In genomic region chr12:105093509-105093908, GRCm38 (mm10) we compare ENCODE assay signal across 11 mouse cellular contexts. TPM values are rescaled to one million over a fixed set of nuclear protein-coding genes. Genes with fewer than 3 reads are reported as not detected.
DNase-seq lines count a peak whose midpoint lies in the region; ATAC-seq and TF ChIP-seq lines count a peak whose summit lies in the region.
"Had no signal": no experiment of that assay in that cellular context is flagged by ENCODE, and none has a peak within 500 bp of the region (broad histone marks: within the 10 kb centered on the region; RNA-seq: fewer than 3 reads in every experiment).

No protein-coding gene starts in this region.

- WGBS in lung, embryonic 14.5 days = 46% methylated on average over 6 of the region's 6 CpGs
- WGBS in embryonic facial prominence, embryonic 14.5 days = 32% methylated on average over 6 of the region's 6 CpGs
- 60% methylated on average over 6 of the region's 6 CpGs for WGBS in limb, embryonic 12.5 days
- WGBS in neural tube, embryonic 15.5 days = 17% methylated on average over 6 of the region's 6 CpGs

- no peak overlapping the region for H3K4me2 ChIP-seq in lung, embryonic 14.5 days
- no peak overlapping the region for H3K4me2 ChIP-seq in embryonic facial prominence, embryonic 14.5 days (ENCODE audit: low read depth, low read length)
- H3K4me2 ChIP-seq in limb, embryonic 12.5 days = no peak overlapping the region
- peak overlapping the region; percentile 11; the same call in 1 of the 2 replicates for H3K4me2 ChIP-seq in neural tube, embryonic 15.5 days
- H3K4me2 ChIP-seq: limb, embryonic 15.5 days had no signal

- ATAC-seq in lung, embryonic 14.5 days (ENCODE audit: insufficient read depth) = peak; percentile 47; the same call in 1 of the 2 replicates
- ATAC-seq in embryonic facial prominence, embryonic 14.5 days (ENCODE audit: low read depth) = peak; percentile 84
- peak; percentile 73; the same call in 1 of the 2 replicates for ATAC-seq in limb, embryonic 12.5 days (ENCODE audit: insufficient number of reproducible peaks, insufficient read depth, low FRiP score, low TSS enrichment, low read depth)
- ATAC-seq in neural tube, embryonic 15.5 days (ENCODE audit: low FRiP score) = peak; percentile 81

- TF ChIP-seq CTCF in lung, embryonic 14.5 days (IDR thresholded peaks at IDR 0.05; ENCODE audit: low read depth) = no peak

- H3K9me3 ChIP-seq in lung, embryonic 14.5 days (ENCODE audit: low read depth, low read length) = no peaks in the 10 kb centered on the region
- no peaks in the 10 kb centered on the region for H3K9me3 ChIP-seq in embryonic facial prominence, embryonic 14.5 days (ENCODE audit: control insufficient read depth, low read length)
- H3K9me3 ChIP-seq in limb, embryonic 12.5 days = 0 out of 2 replicates have a peak, but pooled peaks cover 5% of the 10 kb centered on the region
- H3K9me3 ChIP-seq in neural tube, embryonic 15.5 days (replicated peaks) = no peaks in the 10 kb centered on the region
- H3K9me3 ChIP-seq: limb, embryonic 15.5 days had no signal

- no peak overlapping the region for H3K9ac ChIP-seq in lung, embryonic 14.5 days
- H3K9ac ChIP-seq in embryonic facial prominence, embryonic 14.5 days (ENCODE audit: low read depth, low read length) = no peak overlapping the region
- H3K9ac ChIP-seq in limb, embryonic 12.5 days (replicated peaks) = no peak overlapping the region
- no peak overlapping the region for H3K9ac ChIP-seq in neural tube, embryonic 15.5 days (replicated peaks)
- H3K9ac ChIP-seq: limb, embryonic 15.5 days had no signal

- H3K27me3 ChIP-seq in lung, embryonic 14.5 days (ENCODE audit: insufficient read depth, low read length) = no peaks in the 10 kb centered on the region
- no peaks in the 10 kb centered on the region for H3K27me3 ChIP-seq in embryonic facial prominence, embryonic 14.5 days (replicated peaks; ENCODE audit: control insufficient read depth, insufficient read depth, low read length)
- no peaks in the 10 kb centered on the region for H3K27me3 ChIP-seq in limb, embryonic 12.5 days
- H3K27me3 ChIP-seq in neural tube, embryonic 15.5 days (replicated peaks) = no peaks in the 10 kb centered on the region
- H3K27me3 ChIP-seq: limb, embryonic 15.5 days had no signal

- no peaks in the 10 kb centered on the region for H3K36me3 ChIP-seq in lung, embryonic 14.5 days (ENCODE audit: insufficient read depth)
- H3K36me3 ChIP-seq in embryonic facial prominence, embryonic 14.5 days (ENCODE audit: control insufficient read depth, insufficient read depth, low read length) = no peaks in the 10 kb centered on the region
- H3K36me3 ChIP-seq in limb, embryonic 12.5 days = no peaks in the 10 kb centered on the region
- H3K36me3 ChIP-seq in neural tube, embryonic 15.5 days = no peaks in the 10 kb centered on the region
- H3K36me3 ChIP-seq: limb, embryonic 15.5 days had no signal

- H3K27ac ChIP-seq in lung, embryonic 14.5 days (ENCODE audit: low read depth) = no peak overlapping the region
- H3K27ac ChIP-seq in embryonic facial prominence, embryonic 14.5 days (replicated peaks; ENCODE audit: low read depth, low read length) = peak overlapping the region; percentile 59
- no peak overlapping the region for H3K27ac ChIP-seq in limb, embryonic 12.5 days
- H3K27ac ChIP-seq in neural tube, embryonic 15.5 days (replicated peaks) = peak overlapping the region; percentile 84
- H3K27ac ChIP-seq: limb, embryonic 15.5 days had no signal

- intact Hi-C loops in left cerebral cortex, postnatal 36 days (cut with DNase I) = no loop called here

- no peak overlapping the region for H3K4me3 ChIP-seq in lung, embryonic 14.5 days (ENCODE audit: low read depth, low read length)
- H3K4me3 ChIP-seq in embryonic facial prominence, embryonic 14.5 days (ENCODE audit: low read depth, low read length) = no peak overlapping the region
- no peak overlapping the region for H3K4me3 ChIP-seq in limb, embryonic 12.5 days (replicated peaks)
- H3K4me3 ChIP-seq in neural tube, embryonic 15.5 days (replicated peaks) = no peak overlapping the region
- H3K4me3 ChIP-seq: limb, embryonic 15.5 days had no signal

- no peaks in the 10 kb centered on the region for H3K4me1 ChIP-seq in lung, embryonic 14.5 days (ENCODE audit: insufficient read depth)
- peaks cover 4% of the 10 kb centered on the region; the same call in 1 of the 2 replicates for H3K4me1 ChIP-seq in embryonic facial prominence, embryonic 14.5 days (ENCODE audit: control insufficient read depth, insufficient read depth, low read length)
- peaks cover 14% of the 10 kb centered on the region; the same call in 1 of the 2 replicates for H3K4me1 ChIP-seq in limb, embryonic 12.5 days (replicated peaks)
- peaks cover 26% of the 10 kb centered on the region for H3K4me1 ChIP-seq in neural tube, embryonic 15.5 days

- peak; percentile 60 for DNase-seq in lung, embryonic 14.5 days
- no peak for DNase-seq in lung, postnatal 36 days
- DNase-seq in embryonic facial prominence, embryonic 14.5 days (ENCODE audit: low spot score) = peak; percentile 87
- no peak for DNase-seq in left cerebral cortex, postnatal 36 days (ENCODE audit: low spot score in 2 of 2)
- no peak for DNase-seq in gastrocnemius, adult 8-10 months (ENCODE audit: low spot score in 2 of 2)
- DNase-seq in testis, postnatal 10 days (ENCODE audit: low spot score) = no peak
- DNase-seq: adrenal gland, adult 8-10 months; gastrocnemius, postnatal 25 days had no signal

RNA-seq across cellular contexts. Expression of gene Tcl1b2, which starts 52.3 kb away (rescaled TPM):
- polyA plus RNA-seq in lung, embryonic 14.5 days (2014; fragmentation: Nextera tagmentation; extraction: Ambion mirVana) = not detected in 2 replicates
- not detected in 2 replicates for polyA plus RNA-seq in embryonic facial prominence, embryonic 14.5 days (2014; fragmentation: Nextera tagmentation; extraction: Ambion mirVana)
- not detected in 2 replicates for polyA plus RNA-seq in limb, embryonic 12.5 days (2016; fragmentation: Nextera tagmentation; extraction: Ambion mirVana)
- not detected in 2 replicates for polyA plus RNA-seq in neural tube, embryonic 15.5 days (2015; fragmentation: Nextera tagmentation; extraction: Ambion mirVana)
- total RNA-seq in left cerebral cortex, postnatal 36 days (2021) = not detected
- total RNA-seq in gastrocnemius, adult 8-10 months (2022) = not detected
- total RNA-seq: adrenal gland, adult 8-10 months; gastrocnemius, postnatal 25 days had no signal
- polyA plus RNA-seq: limb, embryonic 15.5 days had no signal

Comparison
In these comparisons a context has a peak if more than half of its experiments do, and no peak if none do; other contexts are left out.
1. DNase-seq: peak in lung, embryonic 14.5 days (single experiment) and embryonic facial prominence, embryonic 14.5 days (single experiment); none in lung, postnatal 36 days (single experiment), left cerebral cortex, postnatal 36 days (0 of 2), gastrocnemius, adult 8-10 months (0 of 2) and testis, postnatal 10 days (single experiment).
2. H3K27ac ChIP-seq: peak in embryonic facial prominence, embryonic 14.5 days (single experiment) and neural tube, embryonic 15.5 days (single experiment); none in lung, embryonic 14.5 days (single experiment) and limb, embryonic 12.5 days (single experiment).
3. Peak in every context shown above with its lines, with median percentiles within 50 percentile points of each other: ATAC-seq.